Mouse (Mus musculus) forebrain, embryonic 10.5 days (tissue): ENCODE measurements around the gene Cdr2. TPM values are rescaled to one million over a fixed set of nuclear protein-coding genes. Genes with fewer than 3 reads are reported as not detected.
"Not testable (repeated sequence)": the region's sequence is repeated elsewhere in the genome, so short reads cannot be mapped to it uniquely, and the experiment has no call there.

ENCODE experiments used
- DNase-seq: peaks from one replicate; pipeline ENCODE4 v3.0.0-alpha.2; 2017; ENCODE audit warnings: low spot score; ENCODE audit errors: extremely low spot score
- H3K27ac ChIP-seq: fragments of 300-500 bp; sonication (generic); 2 replicates; pipeline ENCODE4 v1.5.1; 2016; ENCODE audit warnings: mild to moderate bottlenecking
- H3K27me3 ChIP-seq: fragments of 300-500 bp; sonication (generic); 2 replicates; pipeline ENCODE4 v1.6.1; 2016; ENCODE audit warnings: mild to moderate bottlenecking; ENCODE audit not compliant: poor library complexity, severe bottlenecking
- H3K36me3 ChIP-seq: fragments of 300-500 bp; sonication (generic); replicated peaks from 2 replicates; pipeline ENCODE4 v1.6.1; 2016; ENCODE audit warnings: mild to moderate bottlenecking, moderate library complexity
- H3K4me1 ChIP-seq: fragments of 300-500 bp; sonication (generic); 2 replicates; pipeline ENCODE4 v1.6.1; 2016
- H3K4me3 ChIP-seq: fragments of 300-500 bp; sonication (generic); 2 replicates; pipeline ENCODE4 v1.5.1; 2016; ENCODE audit warnings: mild to moderate bottlenecking, moderate library complexity
- H3K9me3 ChIP-seq: fragments of 300-500 bp; sonication (generic); 2 replicates; pipeline ENCODE4 v1.6.1; 2016; ENCODE audit warnings: mild to moderate bottlenecking, moderate library complexity
- WGBS: fragments of 180-500 bp; shearing (Covaris S2); methylation state at CpG from one replicate; pipeline ENCODE4 v1.1.7; 2016; 5-methylcytosine and 5-hydroxymethylcytosine counted together
- polyA plus RNA-seq: library from polyadenylated mRNA; unstranded; fragments of >200 nt; fragmentation: Nextera tagmentation; extraction: Ambion mirVana; gene quantifications from 2 replicates; pipeline ENCODE4 v1.2.1, GENCODE M21; 2016

Cdr2 gene
- polyA plus RNA-seq, 1 experiment from 2014 or later = 12.9 TPM

GRCm38 (mm10) chr7:120917592-120918461, 64.3 kb downstream of the Cdr2 start, which contains the start of gene Polr3e:
Gene Polr3e (plus strand): TSS chr7:120917744.
- H3K4me3 ChIP-seq = peak within 1 kb of the TSS; percentile 98
- H3K9me3 ChIP-seq = no peaks in the 10 kb centered on the region
- peak; percentile 98 for DNase-seq
- peaks cover 30% of the 10 kb centered on the region for H3K4me1 ChIP-seq
- H3K36me3 ChIP-seq = peaks cover 15% of the 10 kb centered on the region
- no peaks in the 10 kb centered on the region for H3K27me3 ChIP-seq
- H3K27ac ChIP-seq = peak within 1 kb of the TSS; percentile 96
- under 1% methylated on average over 102 of the region's 102 CpGs for WGBS

- no peaks in the 10 kb centered on the region for H3K27me3 ChIP-seq
- no peak for DNase-seq
- WGBS = 11% methylated on average over 12 of the region's 12 CpGs
- peak overlapping the region; percentile 96 for H3K27ac ChIP-seq
- peak overlapping the region; percentile 98 for H3K4me3 ChIP-seq
- H3K36me3 ChIP-seq = peaks cover 9% of the 10 kb centered on the region; the same call in 1 of the 2 replicates
- H3K9me3 ChIP-seq = no peaks in the 10 kb centered on the region
- peaks cover 30% of the 10 kb centered on the region for H3K4me1 ChIP-seq
Observed at GRCm38 (mm10) chr7:120917279-120917591, 64.9 kb downstream of the Cdr2 start.

- Histone ChIP-seq H3K4me1 (peaks cover 30% of the 10 kb centered on the region), H3K27ac (no peak overlapping the region), H3K27me3 (no peaks in the 10 kb centered on the region), H3K4me3 (peak overlapping the region; percentile 98), H3K36me3 (peaks cover 8% of the 10 kb centered on the region; the same call in 1 of the 2 replicates), H3K9me3 (no peaks in the 10 kb centered on the region)
- 25% methylated on average over 11 of the region's 11 CpGs for WGBS
- no peak for DNase-seq
Observed at GRCm38 (mm10) chr7:120916262-120916875, 65.7 kb downstream of the Cdr2 start.

- no peak overlapping the region for H3K4me3 ChIP-seq
Observed at GRCm38 (mm10) chr7:120913332-120913731, 68.8 kb downstream of the Cdr2 start.

GRCm38 (mm10) chr7:120911268-120911667, 70.8 kb downstream of the Cdr2 start:
- H3K27ac ChIP-seq, H3K4me3 ChIP-seq, H3K9me3 ChIP-seq, H3K4me1 ChIP-seq, H3K27me3 ChIP-seq, H3K36me3 ChIP-seq, DNase-seq: not testable (repeated sequence)
- 88% methylated on average over 6 of the region's 6 CpGs for WGBS

More at GRCm38 (mm10) chr7:120913332-120913731, 68.8 kb downstream of the Cdr2 start:
- no peaks in the 10 kb centered on the region for H3K36me3 ChIP-seq
- 43% methylated on average over 1 of the region's 1 CpGs for WGBS
- DNase-seq = no peak
- H3K27me3 ChIP-seq = no peaks in the 10 kb centered on the region
- H3K9me3 ChIP-seq = no peaks in the 10 kb centered on the region
- H3K27ac ChIP-seq = no peak overlapping the region
- H3K4me1 ChIP-seq = peaks cover 9% of the 10 kb centered on the region

- not testable (repeated sequence) for H3K27me3 ChIP-seq, H3K9me3 ChIP-seq, DNase-seq, H3K4me3 ChIP-seq, H3K36me3 ChIP-seq, H3K4me1 ChIP-seq, H3K27ac ChIP-seq
- WGBS = 68% methylated on average over 3 of the region's 3 CpGs
Observed at GRCm38 (mm10) chr7:120910172-120910571, 71.9 kb downstream of the Cdr2 start.

Other genes starting within 250 kb of the Cdr2 start
- gene Vwa3a, start 243.0 kb downstream of the Cdr2 start, polyA plus RNA-seq = 0.11 and 0.41 TPM in 2 replicates
- gene Gm5737, start 169.9 kb downstream of the Cdr2 start, polyA plus RNA-seq = not detected in 2 replicates
- 27.5 and 30.1 TPM in 2 replicates for gene Eef2k, start 139.5 kb downstream of the Cdr2 start, polyA plus RNA-seq
- gene Polr3e, start 64.6 kb downstream of the Cdr2 start, polyA plus RNA-seq = 44.6 and 45.5 TPM in 2 replicates
- gene Mfsd13b, start 197 bp upstream of the Cdr2 start, polyA plus RNA-seq = 0.37 and 0.68 TPM in 2 replicates
- 184 and 188 TPM in 2 replicates for gene Mettl9, start 52.1 kb upstream of the Cdr2 start, polyA plus RNA-seq
- 0.81 and 1.1 TPM in 2 replicates for gene Igsf6, start 92.3 kb upstream of the Cdr2 start, polyA plus RNA-seq
- 0.14 TPM in 2 replicates for gene Otoa, start 99.3 kb upstream of the Cdr2 start, polyA plus RNA-seq